Mouse (Mus musculus): ENCODE results near the gene Cyp2a12.
"Not testable (repeated sequence)": the region's sequence is repeated elsewhere in the genome, so short reads cannot be mapped to it uniquely, and the experiment has no call there.

DNA sequence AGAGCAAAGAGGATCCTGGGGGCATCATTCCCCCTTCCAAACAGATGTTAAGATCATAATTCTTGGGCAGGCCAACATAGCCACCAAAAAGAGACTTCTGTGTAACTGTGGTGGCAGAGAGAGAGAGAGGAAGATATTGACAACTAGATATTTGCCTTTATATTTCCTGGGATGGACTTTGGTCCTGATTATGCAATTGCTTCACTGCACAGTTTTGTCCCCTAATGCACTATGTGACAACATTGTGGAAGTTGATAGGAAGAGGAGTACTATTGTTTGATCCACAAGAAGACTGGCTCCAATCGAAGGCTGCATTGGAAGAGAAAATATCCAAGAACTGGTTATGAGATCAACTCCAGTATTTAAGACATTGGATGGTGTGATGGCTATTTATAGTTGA is 46.9 kb upstream of the Cyp2a12 start:
- not testable (repeated sequence) for TF ChIP-seq CTCF (IDR thresholded peaks at IDR 0.05; ENCODE audit: extremely low read depth, insufficient read depth, insufficient read length, insufficient replicate concordance); POLR2A (IDR thresholded peaks at IDR 0.05; ENCODE audit: low read depth, low read length)

Measured in spleen, adult 2 months (tissue).